In genomic region chr11:115420336-115421190, GRCm38 (mm10) we compare ENCODE assay signal across 9 mouse cellular contexts. TPM values are rescaled to one million over a fixed set of nuclear protein-coding genes. Genes with fewer than 3 reads are reported as not detected.
DNase-seq lines count a peak whose midpoint lies in the region; ATAC-seq lines count a peak whose summit lies in the region.
"Had no signal": no experiment of that assay in that cellular context is flagged by ENCODE, and none has a peak within 500 bp of the region (broad histone marks: within the 10 kb centered on the region; RNA-seq: fewer than 3 reads in every experiment).

No protein-coding gene starts in this region.

- H3K9me3 ChIP-seq in forebrain, embryonic 10.5 days = no peaks in the 10 kb centered on the region
- no peaks in the 10 kb centered on the region for H3K9me3 ChIP-seq in heart, embryonic 14.5 days (ENCODE audit: control insufficient read depth, low read length)

- 4% methylated on average over 38 of the region's 45 CpGs for WGBS in forebrain, embryonic 10.5 days
- WGBS in heart, embryonic 14.5 days = 1% methylated on average over 45 of the region's 45 CpGs

- H3K27ac ChIP-seq in forebrain, embryonic 10.5 days = peak overlapping the region; percentile 98
- H3K27ac ChIP-seq in heart, embryonic 14.5 days (replicated peaks in 1 of 2; ENCODE audit: control insufficient read depth in 1 of 2, insufficient read depth in 1 of 2, low read depth in 2 of 2, low read length in 2 of 2) = peak overlapping the region; percentile 75 to 90

- peak overlapping the region; percentile 99 for H3K4me3 ChIP-seq in forebrain, embryonic 10.5 days
- H3K4me3 ChIP-seq in heart, embryonic 14.5 days (ENCODE audit: control insufficient read depth in 1 of 2, insufficient read depth in 1 of 2, low read depth in 1 of 2, low read length in 2 of 2) = peak overlapping the region; percentile 71 to 87

- peak overlapping the region; percentile 95 for H3K9ac ChIP-seq in heart, embryonic 14.5 days (ENCODE audit: low read length)

- peak overlapping the region; percentile 97 for H3K4me2 ChIP-seq in heart, embryonic 14.5 days (ENCODE audit: low read length)

- DNase-seq in CD4-positive, CD25-positive, alpha-beta regulatory T cell, adult 2 months (ENCODE audit: low read depth, low spot score) = peak; percentile 54
- peak; percentile 25 to 27 for DNase-seq in adrenal gland, postnatal 4 days (ENCODE audit: low spot score in 2 of 2)
- peak; percentile 68 for DNase-seq in forebrain, embryonic 10.5 days (ENCODE audit: extremely low spot score, low spot score)
- DNase-seq in kidney, postnatal 14 days = peak; percentile 78
- peak; percentile 72 to 75 for DNase-seq in lung, adult 18-20 months
- peak; percentile 48 for DNase-seq in ovary, adult 18-20 months (ENCODE audit: low spot score)
- peak; percentile 61 for DNase-seq in urinary bladder, adult 2 months (ENCODE audit: low spot score)

- H3K4me1 ChIP-seq in forebrain, embryonic 10.5 days = peaks cover 45% of the 10 kb centered on the region
- peaks cover 8 to 47% of the 10 kb centered on the region in 2 experiments for H3K4me1 ChIP-seq in heart, embryonic 14.5 days (ENCODE audit: control insufficient read depth in 2 of 2, insufficient read depth in 2 of 2, low read length in 2 of 2)

- no peaks in the 10 kb centered on the region for H3K27me3 ChIP-seq in forebrain, embryonic 10.5 days (ENCODE audit: poor library complexity, severe bottlenecking)
- no peaks in the 10 kb centered on the region for H3K27me3 ChIP-seq in heart, embryonic 14.5 days (ENCODE audit: control insufficient read depth, insufficient read depth, low read length)

- peaks cover 59% of the 10 kb centered on the region for H3K36me3 ChIP-seq in forebrain, embryonic 10.5 days (replicated peaks)
- peaks cover 58% of the 10 kb centered on the region for H3K36me3 ChIP-seq in heart, embryonic 14.5 days (ENCODE audit: control insufficient read depth, insufficient read depth, low read length)

- peak; percentile 69 for ATAC-seq in heart, embryonic 14.5 days (ENCODE audit: insufficient number of reproducible peaks, insufficient read depth, low FRiP score, low read depth)

RNA-seq across cellular contexts. Expression of gene Kctd2, which starts 0.6 kb away (rescaled TPM):
- total RNA-seq in adrenal gland, postnatal 4 days (2021) = 10 to 100 TPM; 56.7 to 61.6 TPM
- polyA plus RNA-seq in forebrain, embryonic 10.5 days (2016; fragmentation: Nextera tagmentation; extraction: Ambion mirVana) = 8.9 and 10.3 TPM in 2 replicates
- 19.3 and 23.5 TPM in 2 replicates for polyA plus RNA-seq in heart, embryonic 14.5 days (2014; fragmentation: Nextera tagmentation; extraction: Ambion mirVana)
- polyA plus RNA-seq in urinary bladder, adult 2 months (2012; rRNA removed) = 35.6 TPM in 2 replicates

RNA-seq across cellular contexts. Expression of gene Atp5h, which starts 0.8 kb away (rescaled TPM):
- 100 to 1,000 TPM; 503 to 527 TPM for total RNA-seq in adrenal gland, postnatal 4 days (2021)
- 877 and 886 TPM in 2 replicates for polyA plus RNA-seq in forebrain, embryonic 10.5 days (2016; fragmentation: Nextera tagmentation; extraction: Ambion mirVana)
- polyA plus RNA-seq in heart, embryonic 14.5 days (2014; fragmentation: Nextera tagmentation; extraction: Ambion mirVana) = 2,259 and 2,271 TPM in 2 replicates
- polyA plus RNA-seq in urinary bladder, adult 2 months (2012; rRNA removed) = 561 and 600 TPM in 2 replicates

RNA-seq across cellular contexts. Expression of gene Mrpl58, which starts 17.0 kb away (rescaled TPM):
- 100 to 1,000 TPM; 150 to 158 TPM for total RNA-seq in adrenal gland, postnatal 4 days (2021)
- polyA plus RNA-seq in forebrain, embryonic 10.5 days (2016; fragmentation: Nextera tagmentation; extraction: Ambion mirVana) = 275 and 277 TPM in 2 replicates
- polyA plus RNA-seq in heart, embryonic 14.5 days (2014; fragmentation: Nextera tagmentation; extraction: Ambion mirVana) = 191 and 195 TPM in 2 replicates
- 89.3 and 89.6 TPM in 2 replicates for polyA plus RNA-seq in urinary bladder, adult 2 months (2012; rRNA removed)

RNA-seq across cellular contexts. Expression of gene Trim80, which starts 19.8 kb away (rescaled TPM):
- not detected for total RNA-seq in adrenal gland, postnatal 4 days (2021)
- polyA plus RNA-seq in forebrain, embryonic 10.5 days (2016; fragmentation: Nextera tagmentation; extraction: Ambion mirVana) = 0.15 and 0.19 TPM in 2 replicates
- polyA plus RNA-seq in heart, embryonic 14.5 days (2014; fragmentation: Nextera tagmentation; extraction: Ambion mirVana) = 0.14 TPM in 1 of 2 replicates, not detected in the other
- polyA plus RNA-seq in urinary bladder, adult 2 months (2012; rRNA removed) = 0.04 and 0.09 TPM in 2 replicates
- total RNA-seq: common myeloid progenitor, adult 5-6 weeks had no signal

RNA-seq across cellular contexts. Expression of gene Cdr2l, which starts 38.8 kb away (rescaled TPM):
- total RNA-seq in adrenal gland, postnatal 4 days (2021) = 10 to 100 TPM; 44.3 to 47.4 TPM
- polyA plus RNA-seq in forebrain, embryonic 10.5 days (2016; fragmentation: Nextera tagmentation; extraction: Ambion mirVana) = 21.1 and 21.8 TPM in 2 replicates
- polyA plus RNA-seq in heart, embryonic 14.5 days (2014; fragmentation: Nextera tagmentation; extraction: Ambion mirVana) = 10.3 and 10.5 TPM in 2 replicates
- polyA plus RNA-seq in urinary bladder, adult 2 months (2012; rRNA removed) = 10.8 and 11.9 TPM in 2 replicates

Comparison
In these comparisons a context has a peak if more than half of its experiments do, and no peak if none do; other contexts are left out.
1. Peak in every context shown above with its lines: DNase-seq, ATAC-seq, H3K4me3 ChIP-seq and H3K27ac ChIP-seq.
2. DNase-seq: peak in every context shown above with its lines; median percentile 78 in kidney, postnatal 14 days; 74 in lung, adult 18-20 months; 68 in forebrain, embryonic 10.5 days; 61 in urinary bladder, adult 2 months; 54 in CD4-positive, CD25-positive, alpha-beta regulatory T cell, adult 2 months; 48 in ovary, adult 18-20 months; 26 in adrenal gland, postnatal 4 days.